Mouse (Mus musculus) CH12.LX (cell line): ENCODE data around the gene Taar6. TPM values are rescaled to one million over a fixed set of nuclear protein-coding genes. Genes with fewer than 3 reads are reported as not detected.

Experiments
- DNase-seq: peaks from one replicate; pipeline ENCODE4 v3.0.0-alpha.2; 2013; ENCODE audit errors: extremely low read depth
- H3K27ac ChIP-seq: 2 replicates; pipeline ENCODE4 v1.5.1; 2012; ENCODE audit warnings: low read depth, mild to moderate bottlenecking, control low read depth, moderate library complexity; ENCODE audit not compliant: insufficient read depth
- H3K27me3 ChIP-seq: replicated peaks from 2 replicates; pipeline ENCODE3; 2012; ENCODE audit warnings: inconsistent platforms
- H3K36me3 ChIP-seq, 2 experiments: replicated peaks in 1 of 2; 2 replicates each; pipeline versions ENCODE3 to v1.6.1; 2012; ENCODE audit warnings: inconsistent platforms in 1 of 2, low read length in 1 of 2, mild to moderate bottlenecking in 1 of 2, mixed read lengths in 1 of 2, moderate library complexity in 1 of 2; ENCODE audit not compliant: control insufficient read depth in 1 of 2, insufficient read depth in 1 of 2
- H3K4me1 ChIP-seq, 2 experiments: 2 replicates each; pipeline ENCODE4 v1.6.1; 2012; ENCODE audit warnings: inconsistent platforms in 1 of 2, moderate library complexity in 1 of 2; ENCODE audit not compliant: insufficient read depth in 2 of 2, control insufficient read depth in 1 of 2
- H3K4me2 ChIP-seq: 2 replicates; pipeline ENCODE4 v1.6.1; 2012; ENCODE audit warnings: low read depth, mild to moderate bottlenecking, control low read depth; ENCODE audit not compliant: poor library complexity, insufficient read depth, severe bottlenecking
- H3K4me3 ChIP-seq, 3 experiments: fragments of 150-350 bp in 1 of 3; sonication (generic) in 1 of 3; replicated peaks in 1 of 3; 2 replicates each; pipeline versions ENCODE3 to v1.5.1; 2011 to 2012; ENCODE audit warnings: low read depth in 2 of 3, low read length in 2 of 3, mild to moderate bottlenecking in 2 of 3, moderate library complexity in 2 of 3, control low read depth in 1 of 3, improper control_type of control experiment in 1 of 3, inconsistent platforms in 1 of 3, mixed read lengths in 1 of 3; ENCODE audit not compliant: poor library complexity in 1 of 3
- H3K79me2 ChIP-seq: replicated peaks from 2 replicates; pipeline ENCODE4 v1.6.1; 2012; ENCODE audit warnings: mild to moderate bottlenecking, moderate library complexity; ENCODE audit not compliant: control insufficient read depth, poor library complexity, insufficient read depth, severe bottlenecking; ENCODE audit errors: extremely low read depth
- H3K9ac ChIP-seq: 2 replicates; pipeline ENCODE4 v1.6.1; 2012; ENCODE audit warnings: low read depth, mild to moderate bottlenecking, control low read depth, moderate library complexity; ENCODE audit not compliant: insufficient read depth
- H3K9me3 ChIP-seq: replicated peaks from 2 replicates; pipeline ENCODE3; 2012; ENCODE audit warnings: low read length, inconsistent platforms, mixed read lengths
- BHLHE40 ChIP-seq: IDR thresholded peaks from 2 replicates; pipeline ENCODE4 v1.6.1; 2011; ENCODE audit warnings: mild to moderate bottlenecking, low read depth, low read length, improper control_type of control experiment
- CHD1 ChIP-seq: IDR thresholded peaks from 2 replicates; pipeline ENCODE4 v1.6.1; 2012; ENCODE audit warnings: low read depth, low read length, improper control_type of control experiment, inconsistent platforms
- CTCF ChIP-seq, 2 experiments: IDR thresholded peaks in 1 of 2; conservative IDR thresholded peaks in 1 of 2; 2 replicates each; pipeline ENCODE4 v1.5.1; 2011 to 2012; ENCODE audit warnings: low read depth in 2 of 2, low read length in 2 of 2, improper control_type of control experiment in 1 of 2, inconsistent platforms in 1 of 2, mild to moderate bottlenecking in 1 of 2, moderate library complexity in 1 of 2
- EP300 ChIP-seq: IDR thresholded peaks from 2 replicates; pipeline ENCODE4 v1.6.1; 2011; ENCODE audit warnings: low read length, improper control_type of control experiment
- ETS1 ChIP-seq: conservative IDR thresholded peaks from 2 replicates; pipeline ENCODE4 v1.6.1; 2012; ENCODE audit warnings: low read depth, mild to moderate bottlenecking, inconsistent platforms, low read length, improper control_type of control experiment, moderate library complexity
- JUN ChIP-seq: IDR thresholded peaks from 2 replicates; pipeline ENCODE4 v1.6.1; 2011; ENCODE audit warnings: low read depth, mild to moderate bottlenecking, low read length, improper control_type of control experiment, moderate library complexity; ENCODE audit not compliant: insufficient read depth
- KAT2A ChIP-seq: IDR thresholded peaks from 2 replicates; pipeline ENCODE4 v1.6.1; 2012; ENCODE audit warnings: low read length, improper control_type of control experiment, inconsistent platforms; ENCODE audit not compliant: insufficient replicate concordance
- MAFK ChIP-seq: IDR thresholded peaks from 2 replicates; pipeline ENCODE4 v1.6.1; 2011; ENCODE audit warnings: low read length, improper control_type of control experiment; ENCODE audit not compliant: insufficient replicate concordance
- MAX ChIP-seq: IDR thresholded peaks from 2 replicates; pipeline ENCODE4 v1.6.1; 2011; ENCODE audit warnings: low read length, improper control_type of control experiment
- MAZ ChIP-seq: IDR thresholded peaks from 2 replicates; pipeline ENCODE4 v1.6.1; 2012; ENCODE audit warnings: low read depth, mild to moderate bottlenecking, inconsistent platforms, low read length, improper control_type of control experiment, moderate library complexity
- MEF2A ChIP-seq: IDR thresholded peaks from 2 replicates; pipeline ENCODE4 v1.6.1; 2014; ENCODE audit warnings: low read depth, mild to moderate bottlenecking, inconsistent platforms, low read length, improper control_type of control experiment, borderline replicate concordance
- MXI1 ChIP-seq: IDR thresholded peaks from 2 replicates; pipeline ENCODE4 v1.6.1; 2011; ENCODE audit warnings: mild to moderate bottlenecking, low read depth, low read length, improper control_type of control experiment
- NELFE ChIP-seq: IDR thresholded peaks from 2 replicates; pipeline ENCODE4 v1.6.1; 2011; ENCODE audit warnings: low read depth, low read length, improper control_type of control experiment
- NRF1 ChIP-seq: IDR thresholded peaks from 2 replicates; pipeline ENCODE4 v1.6.1; 2014; ENCODE audit warnings: low read depth, mild to moderate bottlenecking, inconsistent platforms, low read length, improper control_type of control experiment, moderate library complexity
- POLR2A ChIP-seq: IDR thresholded peaks from 2 replicates; pipeline ENCODE4 v1.6.1; 2011; ENCODE audit warnings: low read depth, mild to moderate bottlenecking, improper control_type of control experiment, low read length
- TCF12 ChIP-seq: IDR thresholded peaks from 2 replicates; pipeline ENCODE4 v1.6.1; 2014; ENCODE audit warnings: low read depth, mild to moderate bottlenecking, inconsistent platforms, low read length, improper control_type of control experiment
- UBTF ChIP-seq: IDR thresholded peaks from 2 replicates; pipeline ENCODE4 v1.6.1; 2012; ENCODE audit warnings: low read depth, mild to moderate bottlenecking, inconsistent platforms, low read length, improper control_type of control experiment, moderate library complexity
- USF2 ChIP-seq: conservative IDR thresholded peaks from 2 replicates; pipeline ENCODE4 v1.6.1; 2011; ENCODE audit warnings: low read depth, low read length, improper control_type of control experiment
- ZC3H11A ChIP-seq: IDR thresholded peaks from 2 replicates; pipeline ENCODE4 v1.6.1; 2012; ENCODE audit warnings: low read depth, mild to moderate bottlenecking, inconsistent platforms, low read length, improper control_type of control experiment
- ZKSCAN1 ChIP-seq: IDR thresholded peaks from 2 replicates; pipeline ENCODE4 v1.6.1; 2012; ENCODE audit warnings: low read depth, inconsistent platforms, low read length, improper control_type of control experiment, borderline replicate concordance
- dilution Hi-C: fragments of 300-500 bp; cut with MboI; formaldehyde crosslinking; loops from 2 replicates; pipeline ENCODE4 v1.14.3; 2020; ENCODE audit warnings: low sequenced_read_pairs; ENCODE audit not compliant: extremely low pct_unique_long_range_greater_than_20kb, extremely low pct_ligation_motif_present
- in situ Hi-C: fragments of 300-500 bp; cut with MboI; formaldehyde crosslinking; loops from 3 replicates; pipeline ENCODE4 v1.14.3; 2019; ENCODE audit warnings: low sequenced_read_pairs, low pct_ligation_motif_present, low pct_unique_long_range_greater_than_20kb, mixed read lengths
- polyA plus RNA-seq: library from polyadenylated mRNA; unstranded; fragments of >175 nt; gene quantifications from 2 replicates; pipeline ENCODE4 v1.2.1, GENCODE M21; 2012; ENCODE audit warnings: low read depth; ENCODE audit not compliant: insufficient read length
- total RNA-seq, 2 experiments: library from RNA; depleted of rRNA; stranded (reverse); fragments of 300-350 nt in 1 of 2; fragments of >200 nt in 1 of 2; gene quantifications; 2 replicates each; pipeline ENCODE4 v1.2.3; 2012 to 2014

The Taar6 gene
- total and polyA plus RNA-seq, 3 experiments: not detected

DNA sequence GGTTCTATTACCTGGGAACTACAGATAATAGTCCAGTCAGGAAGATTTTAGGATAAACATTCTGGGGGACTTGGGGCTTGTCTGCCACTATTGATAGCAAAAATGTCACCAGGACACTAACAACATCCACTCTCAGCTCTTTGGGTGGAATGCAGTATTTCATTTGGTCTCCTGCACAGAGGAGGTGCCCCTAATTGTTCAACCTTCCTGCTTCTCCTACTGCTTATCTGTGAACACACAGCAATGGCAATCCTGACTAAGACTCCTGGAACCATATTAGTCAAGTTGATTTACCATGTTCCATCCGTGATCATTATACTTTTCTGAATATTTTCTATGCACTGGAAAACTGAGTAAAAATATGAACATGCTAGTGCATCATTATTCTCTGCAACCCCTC lies 22.7 kb upstream of the Taar6 start:
- TF ChIP-seq JUN (no peak), NRF1 (no peak), NELFE (no peak), USF2 (no peak), MAX (no peak), EP300 (no peak), MXI1 (no peak), MAFK (no peak), BHLHE40 (no peak), MEF2A (no peak), CHD1 (no peak)
- TF ChIP-seq, all 38 proteins: peak for 0

GRCm38 (mm10) chr10:24007034-24007433 lies 21.6 kb upstream of the Taar6 start:
- Histone ChIP-seq H3K9ac (no peak overlapping the region), H3K4me1 (no peaks in the 10 kb centered on the region), H3K9me3 (no peaks in the 10 kb centered on the region), H3K4me2 (no peak overlapping the region), H3K27ac (no peak overlapping the region), H3K36me3 (no peaks in the 10 kb centered on the region), H3K79me2 (no peaks in the 10 kb centered on the region), H3K4me3 (no peak overlapping the region), H3K27me3 (no peaks in the 10 kb centered on the region)
- in situ Hi-C loops (no loop called here), dilution Hi-C loops (no loop called here)
- no peak for DNase-seq
- TF ChIP-seq MAFK (no peak), ZKSCAN1 (no peak)

More for the DNA sequence above, 22.7 kb upstream of the Taar6 start:
- no peaks in the 10 kb centered on the region for H3K79me2 ChIP-seq
- no peak for DNase-seq
- dilution Hi-C loops (no loop called here), in situ Hi-C loops (no loop called here)
- no peaks in the 10 kb centered on the region for H3K9me3 ChIP-seq
- no peaks in the 10 kb centered on the region for H3K27me3 ChIP-seq
- H3K27ac ChIP-seq: no peak overlapping the region
- H3K4me3 ChIP-seq: no peak overlapping the region
- no peaks in the 10 kb centered on the region for H3K36me3 ChIP-seq
- H3K9ac ChIP-seq: no peak overlapping the region
- H3K4me1 ChIP-seq: no peaks in the 10 kb centered on the region
- H3K4me2 ChIP-seq: no peak overlapping the region

DNA sequence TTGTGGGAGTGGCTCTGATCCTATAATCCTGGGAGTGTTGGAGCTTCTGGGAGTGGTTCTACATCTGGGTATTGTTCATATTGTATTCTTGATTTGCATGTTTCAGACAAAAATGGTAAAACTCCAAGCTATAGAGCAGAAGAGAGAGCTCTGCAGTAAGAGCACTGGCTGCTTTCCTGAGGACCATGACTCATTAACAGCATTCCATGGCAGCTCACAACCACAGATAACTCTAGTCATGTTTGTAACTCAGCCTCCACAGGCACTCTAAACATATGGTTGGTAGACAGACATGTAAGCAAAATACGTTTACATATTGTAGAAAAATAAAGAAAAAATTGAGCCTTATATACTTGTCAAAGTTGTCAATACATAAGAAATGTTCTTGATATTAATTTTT lies 21.0 kb upstream of the Taar6 start:
- no peak for DNase-seq
- Histone ChIP-seq H3K4me1 (no peaks in the 10 kb centered on the region), H3K36me3 (no peaks in the 10 kb centered on the region), H3K4me2 (no peak overlapping the region), H3K9me3 (no peaks in the 10 kb centered on the region), H3K4me3 (no peak overlapping the region), H3K27me3 (no peaks in the 10 kb centered on the region), H3K27ac (no peak overlapping the region), H3K79me2 (no peaks in the 10 kb centered on the region), H3K9ac (no peak overlapping the region)
- TF ChIP-seq JUN (no peak), KAT2A (no peak), CTCF (conservative IDR thresholded peaks at IDR 0.05 in 1 of 2, IDR thresholded peaks at IDR 0.05 in 1 of 2; ENCODE audit: low read depth in 2 of 2, low read length in 2 of 2) (no peak), MAZ (no peak), ETS1 (no peak), UBTF (no peak), ZC3H11A (no peak), POLR2A (no peak), TCF12 (no peak)
- dilution Hi-C loops (no loop called here), in situ Hi-C loops (no loop called here)
